Mouse (Mus musculus): Measurements from ENCODE around the gene Kcnh4.

Kcnh4 gene

DNA sequence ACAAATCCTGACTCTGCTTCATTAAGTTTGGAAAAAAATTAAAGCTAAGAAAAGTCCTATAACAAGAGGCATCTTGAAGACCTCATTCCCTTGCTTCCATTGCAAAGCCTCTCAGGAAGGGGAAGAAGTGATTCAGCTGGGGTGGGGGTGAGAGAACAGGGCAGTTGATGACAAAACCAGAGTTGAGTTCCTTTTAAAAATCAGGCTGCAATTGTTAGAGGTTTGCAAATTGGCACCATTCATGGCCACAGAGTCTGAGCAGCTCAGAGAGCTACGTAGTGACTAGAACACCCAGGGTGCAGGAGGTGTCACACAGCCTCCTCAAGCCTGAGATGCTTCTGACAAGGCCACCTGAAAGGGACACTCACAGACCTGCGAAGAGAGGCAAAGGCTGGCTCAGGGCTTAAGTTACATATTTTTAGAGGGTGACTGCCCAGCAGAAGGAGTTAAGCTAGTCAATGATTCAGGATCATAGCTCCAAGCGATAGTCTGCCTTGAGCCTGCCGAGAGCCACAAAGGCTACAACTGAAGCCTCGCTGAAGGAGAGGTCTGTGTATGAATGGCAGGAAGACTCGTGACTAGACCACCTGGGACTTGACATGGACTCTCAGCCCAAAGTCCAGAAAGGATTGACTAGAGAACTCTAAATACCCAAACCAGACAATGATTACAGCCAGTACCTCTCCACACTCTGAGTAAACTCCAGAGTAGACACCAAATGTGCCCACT is 29.1 kb downstream of the Kcnh4 start:
- DNase-seq (ENCODE audit: low spot score) = no peak

GRCm38 (mm10) chr11:100729976-100730375 is 29.8 kb downstream of the Kcnh4 start:
- DNase-seq (ENCODE audit: low spot score) = no peak

DNA sequence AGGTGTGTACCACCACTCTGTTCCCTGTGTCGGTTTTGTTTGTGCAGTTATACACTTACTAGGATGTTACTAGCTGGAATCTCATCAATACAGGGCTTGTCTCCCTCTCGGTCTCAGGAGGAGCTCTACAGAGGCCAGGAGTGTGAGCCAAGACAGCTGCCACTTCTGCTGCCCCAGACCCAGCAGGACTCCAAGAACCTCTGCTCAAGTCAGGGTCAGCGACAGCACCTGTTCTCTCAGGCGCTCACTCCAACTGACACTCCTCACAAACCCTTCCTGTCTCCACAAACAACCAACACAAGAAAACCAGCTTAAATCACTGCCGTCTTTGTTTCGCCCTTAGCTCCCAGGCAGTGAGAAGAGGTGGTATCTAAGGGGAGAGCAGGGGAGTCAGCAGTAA is 31.1 kb downstream of the Kcnh4 start:
- no peak for DNase-seq (ENCODE audit: low spot score)

- no peak for DNase-seq (ENCODE audit: low spot score)
Observed at GRCm38 (mm10) chr11:100727201-100727600, 32.5 kb downstream of the Kcnh4 start.

DNA sequence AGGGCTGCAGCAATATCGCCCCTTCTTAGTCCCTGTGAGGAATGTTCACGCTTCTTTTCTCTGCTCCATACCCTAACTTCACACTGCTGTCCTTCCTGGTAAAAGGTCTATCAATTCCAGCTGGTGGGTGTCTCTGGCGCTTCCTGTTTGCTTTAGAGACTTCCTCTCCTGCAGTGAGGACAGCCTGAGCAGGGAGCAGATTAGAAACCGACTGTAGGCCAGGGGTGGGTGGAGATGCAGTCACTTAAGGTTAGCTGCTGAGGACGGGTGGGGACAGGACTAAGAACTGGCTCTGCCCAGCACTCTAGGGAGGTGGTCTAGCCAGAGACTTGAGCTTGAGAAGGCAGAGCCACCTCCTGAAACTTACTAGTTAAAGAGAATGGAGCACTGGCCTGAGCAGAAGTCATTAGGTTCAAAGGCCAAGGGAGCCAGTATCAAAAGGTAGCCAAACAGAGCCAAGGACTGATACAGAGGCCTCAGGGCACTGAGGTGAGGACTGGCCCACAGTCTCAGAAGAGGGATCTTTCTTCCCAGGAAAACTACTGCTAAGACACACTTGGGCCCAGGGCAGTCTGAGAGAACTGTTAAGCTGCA is 34.7 kb downstream of the Kcnh4 start:
- no peak for DNase-seq (ENCODE audit: low spot score)

DNA sequence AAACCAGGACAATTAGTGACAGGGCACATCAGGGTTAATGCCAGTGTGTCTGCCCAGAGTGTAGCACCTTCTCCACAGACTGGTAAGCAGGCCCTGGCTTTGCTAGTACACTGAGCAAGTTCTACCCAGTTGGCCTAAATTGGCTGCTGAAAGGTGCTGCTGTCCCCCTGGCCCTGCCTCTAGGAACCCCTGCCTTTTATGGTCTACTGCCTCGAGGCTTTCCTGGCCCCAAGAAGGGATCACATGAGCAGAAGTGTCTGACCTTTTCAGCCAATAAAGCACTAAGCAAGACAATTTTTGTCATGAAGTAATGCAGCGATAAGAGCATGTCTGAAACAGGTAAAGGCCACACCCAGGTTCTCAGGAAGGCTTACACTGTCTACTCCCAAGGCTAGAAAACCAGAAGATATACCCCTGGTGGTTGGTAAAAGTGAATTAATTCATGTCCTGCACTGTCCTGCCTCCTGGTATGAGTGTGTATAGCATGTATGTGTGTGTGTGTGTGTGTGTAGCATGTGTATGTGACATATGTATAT is 37.2 kb downstream of the Kcnh4 start:
- DNase-seq (ENCODE audit: low spot score) = no peak

DNA sequence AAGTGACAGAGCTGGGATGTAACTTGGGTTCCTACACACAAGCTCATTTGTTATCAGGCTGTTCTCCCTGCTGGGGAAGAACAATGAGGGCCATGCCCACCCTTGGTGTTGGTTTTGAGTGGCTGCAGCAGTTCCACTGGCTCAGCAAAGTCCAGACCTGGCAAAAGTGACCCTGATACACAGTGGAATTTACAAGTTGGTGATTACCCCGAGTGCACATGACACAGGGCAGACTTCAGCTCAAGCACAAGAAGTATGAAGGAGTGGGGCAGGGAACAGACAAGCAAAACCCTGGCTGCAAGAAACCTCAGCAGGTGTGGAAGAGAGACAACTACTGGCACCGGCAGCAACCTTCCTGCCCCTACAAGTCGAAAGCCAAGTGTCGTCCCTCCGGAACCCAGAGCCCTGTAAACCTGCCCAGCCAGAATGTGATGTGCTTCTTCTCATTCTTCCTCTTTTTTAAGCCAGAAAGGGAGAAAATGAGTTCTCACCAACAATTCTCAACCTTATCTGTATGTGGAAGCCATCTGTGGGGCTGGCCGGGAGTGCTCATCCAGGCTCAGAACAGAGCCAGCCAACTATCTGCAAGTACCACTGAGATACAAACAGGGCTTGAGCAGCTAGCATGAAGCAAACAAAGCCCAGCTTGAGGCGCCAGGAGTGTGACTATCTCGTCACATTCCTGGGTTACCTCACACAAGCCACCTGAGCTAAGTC is 37.8 kb downstream of the Kcnh4 start:
- DNase-seq (ENCODE audit: low spot score) = no peak

- no peak for DNase-seq (ENCODE audit: low spot score)
Observed at GRCm38 (mm10) chr11:100721254-100721653, 38.5 kb downstream of the Kcnh4 start.

GRCm38 (mm10) chr11:100720345-100720744 is 39.4 kb downstream of the Kcnh4 start:
- no peak for DNase-seq (ENCODE audit: low spot score)

- DNase-seq (ENCODE audit: low spot score) = no peak
Observed at GRCm38 (mm10) chr11:100719893-100720292, 39.8 kb downstream of the Kcnh4 start.

DNA sequence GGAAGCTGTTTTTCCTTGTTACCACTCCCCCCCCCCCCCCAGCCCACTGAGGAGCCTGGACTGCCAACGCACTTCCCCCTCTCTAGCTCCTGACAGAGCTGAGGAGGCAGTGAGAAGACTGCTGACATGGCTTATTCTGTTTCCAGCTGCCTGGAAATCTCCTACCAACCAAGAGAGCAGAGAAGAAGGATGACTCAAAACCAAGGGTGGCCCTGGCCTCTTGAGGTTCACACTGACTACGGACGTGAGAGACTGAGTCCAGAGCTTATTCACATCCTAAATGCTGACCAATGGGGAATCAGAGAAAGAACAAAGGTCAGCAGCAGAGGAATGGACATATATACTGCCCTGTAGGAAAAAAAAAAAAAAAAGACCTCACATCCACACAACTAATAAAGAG is 40.4 kb downstream of the Kcnh4 start:
- no peak for DNase-seq (ENCODE audit: low spot score)

DNA sequence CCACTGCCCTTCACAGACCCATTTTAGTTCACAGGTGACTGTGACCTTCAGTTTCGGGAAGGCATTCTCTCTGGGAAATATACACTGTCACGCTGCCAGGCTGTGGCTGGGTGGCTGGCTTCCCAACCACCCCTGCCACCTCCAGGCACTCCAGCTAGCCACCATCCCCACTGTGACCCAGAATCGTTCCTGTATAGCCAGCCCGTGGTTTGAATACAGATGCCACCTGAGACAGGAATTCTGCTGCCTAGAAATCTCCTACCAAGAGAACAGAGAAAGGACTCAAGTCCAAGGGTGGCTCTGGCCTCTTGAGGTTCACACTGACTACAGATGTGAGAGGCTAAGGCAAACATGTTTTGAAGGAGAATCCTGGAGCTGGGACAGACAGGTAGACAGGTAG is 40.9 kb downstream of the Kcnh4 start:
- DNase-seq (ENCODE audit: low spot score) = no peak

DNA sequence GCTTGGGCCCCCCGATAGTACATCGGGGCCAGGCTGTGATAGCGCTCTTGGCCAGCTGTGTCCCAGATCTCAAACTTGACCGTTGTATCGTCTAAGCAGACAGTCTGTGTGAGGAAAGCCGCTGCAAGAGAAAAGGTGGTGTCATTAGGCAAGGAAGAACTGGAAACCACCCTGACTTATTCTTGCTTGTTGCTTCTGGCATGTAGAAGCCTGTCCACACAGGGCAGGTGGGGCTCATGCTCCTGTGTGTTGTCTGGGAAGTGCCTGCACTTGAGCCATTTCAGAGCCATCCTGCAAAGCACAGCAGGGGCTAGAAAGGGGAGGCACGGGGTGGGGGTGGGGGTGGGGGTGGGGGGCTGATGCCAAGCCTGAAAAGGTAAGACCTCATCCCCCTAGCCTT is 41.3 kb downstream of the Kcnh4 start:
- DNase-seq (ENCODE audit: low spot score) = no peak

DNA sequence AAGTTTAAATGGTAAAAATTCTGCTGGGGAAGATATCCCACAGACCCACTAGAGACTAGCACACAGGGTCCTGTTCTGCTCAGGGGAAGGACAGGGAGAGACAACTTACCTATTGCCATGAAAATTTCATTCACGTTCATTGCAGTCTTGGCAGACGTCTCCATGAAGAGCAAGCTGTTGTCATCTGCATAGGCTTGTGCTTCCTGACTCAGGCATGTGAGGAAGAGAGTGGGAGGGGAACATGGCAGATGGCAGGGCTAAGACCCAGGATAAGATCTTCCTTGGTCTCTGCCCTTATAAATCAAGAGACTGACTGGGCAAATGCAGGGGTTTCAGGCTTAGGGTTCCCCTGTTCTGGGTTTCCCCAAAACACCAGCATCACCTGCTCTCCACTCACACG is 43.1 kb downstream of the Kcnh4 start:
- DNase-seq (ENCODE audit: low spot score) = no peak

GRCm38 (mm10) chr11:100714948-100715347 is 44.8 kb downstream of the Kcnh4 start:
- peak; percentile 54 for DNase-seq (ENCODE audit: low spot score)

GRCm38 (mm10) chr11:100714534-100714915 is 45.2 kb downstream of the Kcnh4 start:
- DNase-seq (ENCODE audit: low spot score) = peak; percentile 87

DNA sequence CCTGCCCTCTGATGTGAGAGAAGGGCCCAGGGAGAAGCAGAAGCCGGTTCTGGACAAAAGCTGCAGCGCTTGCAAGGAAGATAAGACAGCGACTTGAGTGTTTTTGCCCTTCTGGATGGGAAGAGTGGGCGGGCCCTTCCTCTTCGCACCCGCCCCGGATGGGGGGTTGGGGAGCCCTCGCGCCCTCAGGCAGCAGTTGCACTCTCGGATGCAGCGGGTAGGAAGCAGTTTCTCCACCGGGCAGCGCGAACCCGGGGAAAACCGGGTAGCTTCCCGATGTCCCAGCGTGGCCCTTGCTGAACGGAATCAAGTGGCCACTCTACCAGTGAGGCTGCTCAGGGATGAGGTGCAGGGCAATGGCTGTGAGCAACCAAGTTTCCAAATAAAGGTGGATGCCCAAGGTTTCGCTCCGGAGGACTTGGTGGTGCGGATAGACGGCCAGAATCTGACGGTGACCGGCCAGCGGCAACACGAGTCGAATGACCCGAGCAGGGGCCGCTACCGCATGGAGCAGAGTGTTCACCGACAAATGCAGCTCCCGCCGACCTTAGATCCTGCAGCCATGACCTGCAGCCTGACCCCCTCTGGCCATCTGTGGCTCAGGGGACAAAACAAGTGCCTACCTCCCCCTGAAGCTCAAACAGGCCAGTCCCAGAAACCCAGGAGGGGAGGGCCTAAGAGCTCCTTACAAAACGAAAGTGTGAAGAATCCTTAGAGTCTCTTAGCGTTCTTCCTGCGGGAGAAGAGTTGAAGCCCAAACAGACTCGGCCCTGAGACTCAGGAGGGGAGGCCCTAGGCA is 45.8 kb downstream of the Kcnh4 start, which contains the start of gene Hspb9:
Gene Hspb9 (plus strand): TSS at position 116 of the 799 bp plus-strand sequence.
- DNase-seq (ENCODE audit: low spot score) = peak; percentile 79

DNA sequence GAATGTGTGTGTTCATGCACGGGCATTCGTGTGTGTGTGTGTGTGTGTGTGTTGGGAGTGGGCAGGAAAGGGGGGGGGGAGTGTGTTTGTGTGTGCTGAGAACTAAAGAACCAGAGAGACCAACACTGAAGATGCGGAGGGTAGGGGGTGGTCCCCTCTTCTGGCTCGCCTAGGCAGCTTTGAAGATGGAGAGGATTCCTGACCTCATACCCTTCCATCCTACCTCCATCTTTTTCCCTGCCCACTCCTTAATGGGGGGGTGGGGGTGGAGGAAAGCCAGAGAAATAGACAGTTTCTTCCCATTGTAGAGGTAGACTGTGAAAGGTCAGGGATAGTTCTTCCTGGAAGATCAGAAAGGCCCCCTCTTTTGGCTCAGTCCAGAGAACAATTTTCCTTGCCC is 46.6 kb downstream of the Kcnh4 start:
- no peak for DNase-seq (ENCODE audit: low spot score)

DNA sequence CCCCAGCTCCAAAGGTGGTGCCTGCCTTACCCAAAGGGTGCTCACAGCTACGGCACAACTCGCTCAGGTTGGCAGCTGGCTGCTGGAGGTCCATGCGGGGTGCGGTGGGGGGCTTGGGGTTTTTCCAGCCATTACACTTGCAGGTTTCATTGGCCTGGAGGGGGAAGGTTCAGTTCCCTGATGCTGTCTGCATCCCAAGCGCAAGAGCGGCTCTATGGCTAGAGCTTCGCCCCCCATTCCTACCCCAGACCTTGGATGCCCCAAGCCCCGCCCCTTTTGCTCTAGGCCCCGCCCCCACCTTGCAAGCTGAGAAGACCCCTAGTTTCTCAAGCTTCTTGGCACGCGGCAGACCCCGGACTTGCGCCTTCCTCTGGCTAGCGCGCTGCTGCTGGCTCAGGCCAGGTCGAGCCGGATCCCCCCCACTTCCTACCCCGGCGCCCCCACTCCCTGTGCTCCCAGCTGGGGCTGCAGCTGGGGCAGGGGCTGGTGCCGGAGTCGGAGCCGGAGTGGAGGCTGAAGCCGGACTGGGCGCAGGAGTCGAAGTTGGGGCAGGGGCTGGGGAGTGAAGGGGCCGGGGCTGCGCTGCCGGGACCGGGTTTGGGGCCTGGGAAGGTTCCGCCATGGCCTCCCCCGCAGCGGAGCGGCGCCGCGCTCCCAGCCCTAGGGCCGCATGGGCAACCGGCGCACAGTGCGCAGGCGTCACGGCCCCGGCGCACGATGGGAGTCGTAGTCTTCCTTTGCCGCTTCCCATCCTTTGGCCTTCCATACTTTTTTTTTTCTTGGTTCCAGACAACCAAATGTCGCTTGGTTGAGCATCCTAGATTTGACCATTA is 47.7 kb downstream of the Kcnh4 start, which contains the start of gene Kat2a:
Gene Kat2a (minus strand): TSS at position 683 of the 833 bp plus-strand sequence.
- DNase-seq (ENCODE audit: low spot score) = peak; percentile 86

DNA sequence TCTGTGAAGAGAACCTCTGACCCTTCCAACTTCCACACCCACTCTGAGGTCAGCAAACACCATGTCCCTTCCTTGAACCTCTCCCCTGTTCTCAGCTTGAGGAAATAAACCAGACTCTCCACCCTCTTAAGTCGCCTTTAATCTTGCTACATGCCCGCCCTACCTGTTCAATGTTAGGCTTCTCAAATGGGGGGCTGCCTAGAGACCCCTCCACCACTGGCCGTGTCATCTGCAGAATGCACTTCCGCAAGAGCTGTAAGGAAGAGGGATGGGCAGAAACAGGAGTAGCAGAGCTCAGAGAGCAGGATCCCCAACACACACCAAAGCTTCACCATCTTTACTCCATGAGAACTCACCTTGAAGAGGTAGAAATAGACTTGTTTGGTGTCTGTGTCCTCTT is 48.8 kb downstream of the Kcnh4 start:
- DNase-seq (ENCODE audit: low spot score) = no peak

DNA sequence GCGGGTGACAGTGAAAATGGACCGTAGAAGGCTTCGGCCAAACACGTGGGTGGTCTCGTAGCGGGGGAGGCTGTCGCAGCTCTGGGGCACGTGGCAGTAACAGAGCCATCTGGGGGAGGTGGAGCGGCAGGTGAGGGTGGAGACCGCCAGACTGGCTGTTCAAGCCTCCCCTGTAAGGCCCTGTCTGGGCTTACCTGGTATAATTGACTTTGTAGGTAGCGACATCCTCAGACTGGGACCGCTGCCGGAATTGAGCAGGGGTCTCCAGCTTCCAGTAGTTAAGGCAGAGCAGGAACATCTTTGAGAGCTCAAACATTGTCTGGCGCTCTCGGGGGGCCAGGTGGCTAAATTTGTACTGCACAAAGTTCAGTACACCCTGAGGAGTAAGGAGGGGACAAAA is 49.2 kb downstream of the Kcnh4 start:
- no peak for DNase-seq (ENCODE audit: low spot score)
